10 mouse cellular contexts compared by ENCODE assay signal in the genomic region with DNA sequence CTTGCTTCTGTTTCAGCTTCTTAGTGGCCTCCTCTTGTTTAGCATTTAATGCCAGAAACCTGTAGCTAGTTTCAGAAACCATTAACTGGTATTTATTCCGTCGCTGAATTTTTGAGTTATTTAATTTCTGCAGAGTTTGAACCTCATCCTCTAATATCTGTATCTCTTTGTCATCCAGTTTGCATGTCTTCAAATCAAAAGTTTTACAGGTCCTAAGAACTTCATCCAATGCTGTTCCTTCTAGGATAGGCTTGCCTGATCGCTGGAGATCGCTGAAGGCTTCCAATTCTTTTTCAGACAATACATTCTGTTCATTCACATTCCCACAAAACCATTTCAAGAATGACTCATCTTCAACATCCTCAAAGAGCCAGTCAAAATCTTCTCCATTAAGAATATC. TPM values are rescaled to one million over a fixed set of nuclear protein-coding genes. Genes with fewer than 3 reads are reported as not detected.
A peak's percentile ranks its signal among the peaks of the same experiment; 100 is the strongest.
DNase-seq lines count a peak whose midpoint lies in the region; ATAC-seq and TF ChIP-seq lines count a peak whose summit lies in the region.
"Had no signal": no experiment of that assay in that cellular context is flagged by ENCODE, and none has a peak within 500 bp of the region (broad histone marks: within the 10 kb centered on the region; RNA-seq: fewer than 3 reads in every experiment).

No protein-coding gene starts in this region.

- no peak overlapping the region for H3K4me3 ChIP-seq in kidney, embryonic 15.5 days (replicated peaks)
- H3K4me3 ChIP-seq in embryonic facial prominence, embryonic 12.5 days = no peak overlapping the region
- H3K4me3 ChIP-seq in liver, postnatal 0 days (ENCODE audit: low read depth, low read length) = peak overlapping the region; percentile 81

- H3K9me3 ChIP-seq in kidney, embryonic 15.5 days (replicated peaks) = no peaks in the 10 kb centered on the region
- no peaks in the 10 kb centered on the region for H3K9me3 ChIP-seq in embryonic facial prominence, embryonic 12.5 days
- no peaks in the 10 kb centered on the region for H3K9me3 ChIP-seq in liver, postnatal 0 days (ENCODE audit: low read length)

- H3K27me3 ChIP-seq in kidney, embryonic 15.5 days = no peaks in the 10 kb centered on the region
- H3K27me3 ChIP-seq in embryonic facial prominence, embryonic 12.5 days = no peaks in the 10 kb centered on the region
- no peaks in the 10 kb centered on the region for H3K27me3 ChIP-seq in liver, postnatal 0 days (ENCODE audit: insufficient read depth, low read length)

- no peak for TF ChIP-seq CTCF in liver, postnatal 0 days (IDR thresholded peaks at IDR 0.05; ENCODE audit: low read depth)

- H3K9ac ChIP-seq in kidney, embryonic 15.5 days = no peak overlapping the region
- no peak overlapping the region for H3K9ac ChIP-seq in embryonic facial prominence, embryonic 12.5 days
- H3K9ac ChIP-seq in liver, postnatal 0 days (replicated peaks) = 0 out of 2 replicates have a peak overlapping the region, but pooled peaks have one; percentile 16

- peaks cover 21% of the 10 kb centered on the region for H3K4me1 ChIP-seq in kidney, embryonic 15.5 days
- peaks cover 17% of the 10 kb centered on the region; the same call in 1 of the 2 replicates for H3K4me1 ChIP-seq in embryonic facial prominence, embryonic 12.5 days
- H3K4me1 ChIP-seq in liver, postnatal 0 days (ENCODE audit: insufficient read depth) = peaks cover 19% of the 10 kb centered on the region

- no peak for TF ChIP-seq EP300 in liver, postnatal 0 days (IDR thresholded peaks at IDR 0.05; ENCODE audit: low read depth)

- H3K4me2 ChIP-seq in kidney, embryonic 15.5 days = peak overlapping the region; percentile 39
- peak overlapping the region; percentile 33 for H3K4me2 ChIP-seq in embryonic facial prominence, embryonic 12.5 days (replicated peaks)
- peak overlapping the region; percentile 83 for H3K4me2 ChIP-seq in liver, postnatal 0 days (ENCODE audit: low read depth, low read length)

- H3K36me3 ChIP-seq in kidney, embryonic 15.5 days = peaks cover 18% of the 10 kb centered on the region
- peaks cover 6% of the 10 kb centered on the region; the same call in 1 of the 2 replicates for H3K36me3 ChIP-seq in embryonic facial prominence, embryonic 12.5 days
- H3K36me3 ChIP-seq in liver, postnatal 0 days (replicated peaks; ENCODE audit: insufficient read depth, low read length) = peaks cover 15% of the 10 kb centered on the region

- no peak overlapping the region for H3K27ac ChIP-seq in kidney, embryonic 15.5 days
- H3K27ac ChIP-seq in embryonic facial prominence, embryonic 12.5 days = no peak overlapping the region
- H3K27ac ChIP-seq in liver, postnatal 0 days (ENCODE audit: low read depth) = no peak overlapping the region

- no peak for ATAC-seq in cerebellum, adult (ENCODE audit: insufficient number of reproducible peaks, low FRiP score, low TSS enrichment)
- no peak for ATAC-seq in kidney, embryonic 15.5 days (replicated peaks; ENCODE audit: low FRiP score)
- no peak for ATAC-seq in embryonic facial prominence, embryonic 12.5 days (ENCODE audit: insufficient number of reproducible peaks, insufficient read depth, low FRiP score, low TSS enrichment)
- no peak for ATAC-seq in liver, postnatal 0 days

- DNase-seq in cerebellum, adult 9-10 months = peak; percentile 19
- DNase-seq in kidney, postnatal 25 days = no peak
- DNase-seq in liver, postnatal 0 days = no peak
- no peak for DNase-seq in spleen, postnatal 4 days (ENCODE audit: low spot score in 2 of 2)
- no peak for DNase-seq in spleen, postnatal 36 days (ENCODE audit: low spot score in 2 of 2)
- DNase-seq: heart, postnatal 10 days; spleen, adult 18-20 months had no signal

- WGBS in kidney, embryonic 15.5 days = 85% methylated on average over 4 of the region's 4 CpGs
- 81% methylated on average over 4 of the region's 4 CpGs for WGBS in embryonic facial prominence, embryonic 12.5 days
- WGBS in liver, postnatal 0 days (ENCODE audit: insufficient replicate concordance) = 77% methylated on average over 4 of the region's 4 CpGs

RNA-seq across cellular contexts. Expression of a gene that starts 1.4 kb away (rescaled TPM):
- polyA plus RNA-seq in kidney, embryonic 15.5 days (2015; fragmentation: Nextera tagmentation; extraction: Ambion mirVana) = 0.31 and 0.34 TPM in 2 replicates
- 0.64 and 1.2 TPM in 2 replicates for polyA plus RNA-seq in embryonic facial prominence, embryonic 12.5 days (2016; fragmentation: Nextera tagmentation; extraction: Ambion mirVana)
- 0.38 and 0.47 TPM in 2 replicates for polyA plus RNA-seq in liver, postnatal 0 days (2015; fragmentation: Nextera tagmentation; extraction: Ambion mirVana)

RNA-seq across cellular contexts. Expression of a gene that starts 1.5 kb away (rescaled TPM):
- 37.8 and 46.1 TPM in 2 replicates for polyA plus RNA-seq in kidney, embryonic 15.5 days (2015; fragmentation: Nextera tagmentation; extraction: Ambion mirVana)
- 39.2 and 45.1 TPM in 2 replicates for polyA plus RNA-seq in embryonic facial prominence, embryonic 12.5 days (2016; fragmentation: Nextera tagmentation; extraction: Ambion mirVana)
- 12.3 and 14.0 TPM in 2 replicates for polyA plus RNA-seq in liver, postnatal 0 days (2015; fragmentation: Nextera tagmentation; extraction: Ambion mirVana)

RNA-seq across cellular contexts. Expression of a gene that starts 19.7 kb away (rescaled TPM):
- 40.6 and 44.3 TPM in 2 replicates for polyA plus RNA-seq in kidney, embryonic 15.5 days (2015; fragmentation: Nextera tagmentation; extraction: Ambion mirVana)
- 39.8 and 41.8 TPM in 2 replicates for polyA plus RNA-seq in embryonic facial prominence, embryonic 12.5 days (2016; fragmentation: Nextera tagmentation; extraction: Ambion mirVana)
- 7.5 and 9.4 TPM in 2 replicates for polyA plus RNA-seq in liver, postnatal 0 days (2015; fragmentation: Nextera tagmentation; extraction: Ambion mirVana)

Comparison
In these comparisons a context has a peak if more than half of its experiments do, and no peak if none do; other contexts are left out.
1. H3K4me2 ChIP-seq: peak in every context shown above with its lines; median percentile 83 in liver, postnatal 0 days; 39 in kidney, embryonic 15.5 days; 33 in embryonic facial prominence, embryonic 12.5 days.